In genomic region chr11:23007481-23008180, GRCm38 (mm10) we compare ENCODE assay signal across 8 mouse cellular contexts. TPM values are rescaled to one million over a fixed set of nuclear protein-coding genes. Genes with fewer than 3 reads are reported as not detected.
DNase-seq lines count a peak whose midpoint lies in the region; ATAC-seq lines count a peak whose summit lies in the region.

Fam161a (plus strand) TSS chr11:23007531.

- H3K27me3 ChIP-seq in hindbrain, embryonic 16.5 days (replicated peaks; ENCODE audit: control insufficient read depth, insufficient read depth, low read length): no peaks in the 10 kb centered on the region

- DNase-seq in adipocyte (ENCODE audit: low spot score): peak; percentile 95
- DNase-seq in gastrocnemius, adult 18-20 months (ENCODE audit: low spot score): peak; percentile 93
- peak; percentile 95 for DNase-seq in left cerebral cortex, adult 11 months (ENCODE audit: low spot score)
- DNase-seq in lung, postnatal 36 days: peak; percentile 98
- peak; percentile 97 for DNase-seq in retina, embryonic 14.5 days (ENCODE audit: low spot score)
- DNase-seq in thymus, postnatal 4 days: peak; percentile 27

- H3K27ac ChIP-seq in hindbrain, embryonic 16.5 days (ENCODE audit: low read depth, low read length): peak within 1 kb of the TSS; percentile 97

- peaks cover 19% of the 10 kb centered on the region for H3K36me3 ChIP-seq in hindbrain, embryonic 16.5 days (ENCODE audit: control insufficient read depth, insufficient read depth, low read length)

- WGBS in hindbrain, embryonic 16.5 days: under 1% methylated on average over 22 of the region's 22 CpGs

- peak; percentile 93 for ATAC-seq in common myeloid progenitor, adult 5-6 weeks (replicated peaks; ENCODE audit: low read depth, poor library complexity, severe bottlenecking)
- ATAC-seq in hindbrain, embryonic 16.5 days: peak; percentile 95

- peak within 1 kb of the TSS; percentile 86 for H3K9ac ChIP-seq in hindbrain, embryonic 16.5 days (ENCODE audit: low read depth, low read length)

- H3K4me3 ChIP-seq in hindbrain, embryonic 16.5 days (ENCODE audit: low read length): peak within 1 kb of the TSS; percentile 64

- peak within 1 kb of the TSS; percentile 90 for H3K4me2 ChIP-seq in hindbrain, embryonic 16.5 days (ENCODE audit: low read length)

- no peaks in the 10 kb centered on the region; the same call in 1 of the 2 replicates for H3K4me1 ChIP-seq in hindbrain, embryonic 16.5 days (ENCODE audit: control insufficient read depth, insufficient read depth, low read depth, low read length)

- H3K9me3 ChIP-seq in hindbrain, embryonic 16.5 days (ENCODE audit: control insufficient read depth, low read length): no peaks in the 10 kb centered on the region

RNA-seq across cellular contexts. Expression of gene Fam161a, which starts in this region (rescaled TPM):
- total RNA-seq in common myeloid progenitor, adult 5-6 weeks (2017): 1.5 and 4.6 TPM in 2 replicates
- 1 to 10 TPM; 4.2 to 5.1 TPM for total RNA-seq in gastrocnemius, adult 18-20 months (2021)
- 4.6 and 5.7 TPM in 2 replicates for polyA plus RNA-seq in hindbrain, embryonic 16.5 days (2015; fragmentation: Nextera tagmentation; extraction: Ambion mirVana)

Comparison
In these comparisons a context has a peak if more than half of its experiments do, and no peak if none do; other contexts are left out.
1. Peak in every context shown above with its lines: DNase-seq, ATAC-seq, H3K4me3 ChIP-seq and H3K27ac ChIP-seq.
2. DNase-seq: peak in every context shown above with its lines; median percentile 98 in lung, postnatal 36 days; 97 in retina, embryonic 14.5 days; 95 in adipocyte; 95 in left cerebral cortex, adult 11 months; 93 in gastrocnemius, adult 18-20 months; 27 in thymus, postnatal 4 days.